Mouse (Mus musculus): ENCODE measurements around the gene Nr1i2. TPM values are rescaled to one million over a fixed set of nuclear protein-coding genes. Genes with fewer than 3 reads are reported as not detected.

Gene Nr1i2
- polyA plus RNA-seq, 1 experiment from 2014 or later: 0.09 TPM

Other genes with a start within 250 kb of the Nr1i2 start
- 33.8 and 37.2 TPM in 2 replicates for gene Gsk3b, start 205.8 kb downstream of the Nr1i2 start, polyA plus RNA-seq (2015; fragmentation: Nextera tagmentation; extraction: Ambion mirVana)
- gene Maats1, start 47.3 kb upstream of the Nr1i2 start, polyA plus RNA-seq (2015; fragmentation: Nextera tagmentation; extraction: Ambion mirVana): 0.12 and 0.50 TPM in 2 replicates
- gene Cox17, start 52.2 kb upstream of the Nr1i2 start, polyA plus RNA-seq (2015; fragmentation: Nextera tagmentation; extraction: Ambion mirVana): 256 and 261 TPM in 2 replicates
- gene Gm21987, start 52.2 kb upstream of the Nr1i2 start, polyA plus RNA-seq (2015; fragmentation: Nextera tagmentation; extraction: Ambion mirVana): 2.3 and 4.6 TPM in 2 replicates
- 421 and 423 TPM in 2 replicates for gene Popdc2, start 67.4 kb upstream of the Nr1i2 start, polyA plus RNA-seq (2015; fragmentation: Nextera tagmentation; extraction: Ambion mirVana)
- gene Pla1a, start 138.3 kb upstream of the Nr1i2 start, polyA plus RNA-seq (2015; fragmentation: Nextera tagmentation; extraction: Ambion mirVana): 3.6 and 4.2 TPM in 2 replicates
- gene Adprh, start 157.9 kb upstream of the Nr1i2 start, polyA plus RNA-seq (2015; fragmentation: Nextera tagmentation; extraction: Ambion mirVana): 87.6 and 88.6 TPM in 2 replicates
- gene Cd80, start 160.7 kb upstream of the Nr1i2 start, polyA plus RNA-seq (2015; fragmentation: Nextera tagmentation; extraction: Ambion mirVana): 0.60 and 0.62 TPM in 2 replicates
- gene Timmdc1, start 227.8 kb upstream of the Nr1i2 start, polyA plus RNA-seq (2015; fragmentation: Nextera tagmentation; extraction: Ambion mirVana): 35.0 and 39.6 TPM in 2 replicates

All from heart, embryonic 16.5 days (tissue).